Mouse (Mus musculus): Measurements from ENCODE around the gene Kcnh3. TPM values are rescaled to one million over a fixed set of nuclear protein-coding genes. Genes with fewer than 3 reads are reported as not detected.

Kcnh3 gene
- polyA plus RNA-seq, 1 experiment from 2014 or later: 0.07 TPM

- no peak overlapping the region for H3K27ac ChIP-seq (ENCODE audit: low read depth)
- no peak overlapping the region for H3K4me2 ChIP-seq (ENCODE audit: low read depth, low read length)
Observed at GRCm38 (mm10) chr15:99264363-99264762, 39.7 kb downstream of the Kcnh3 start.

DNA sequence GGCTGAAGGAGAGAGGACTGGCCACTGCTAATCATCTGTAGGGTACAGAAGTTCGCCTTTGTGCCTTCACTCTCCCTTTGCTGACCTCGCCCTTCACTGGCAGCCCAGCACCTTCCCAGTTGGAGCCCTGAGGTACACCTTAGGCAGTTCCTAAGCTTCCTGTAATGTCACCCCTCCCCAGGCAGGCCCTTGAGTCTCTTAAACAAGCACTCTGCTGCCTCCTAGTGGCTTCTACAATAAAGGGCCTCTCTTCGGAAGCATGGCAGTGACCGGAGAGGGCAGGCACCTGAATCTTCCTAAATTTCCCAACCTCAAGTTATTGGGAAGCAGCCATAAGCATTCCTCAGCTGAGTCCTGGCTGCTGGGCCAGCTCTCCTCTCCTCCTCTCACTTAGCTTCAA, 41.0 kb downstream of the Kcnh3 start:
- TF ChIP-seq EP300 (IDR thresholded peaks at IDR 0.05; ENCODE audit: low read depth) (no peak), CTCF (IDR thresholded peaks at IDR 0.05; ENCODE audit: low read depth) (peak; percentile 89)
- Histone ChIP-seq H3K4me2 (ENCODE audit: low read depth, low read length) (no peak overlapping the region), H3K4me3 (ENCODE audit: low read depth, low read length) (no peak overlapping the region), H3K27me3 (ENCODE audit: insufficient read depth, low read length) (no peaks in the 10 kb centered on the region), H3K4me1 (ENCODE audit: insufficient read depth) (peaks cover 2% of the 10 kb centered on the region), H3K9me3 (ENCODE audit: low read length) (no peaks in the 10 kb centered on the region), H3K36me3 (replicated peaks; ENCODE audit: insufficient read depth, low read length) (no peaks in the 10 kb centered on the region), H3K9ac (replicated peaks) (no peak overlapping the region), H3K27ac (ENCODE audit: low read depth) (no peak overlapping the region)
- DNase-seq (peak; percentile 68), ATAC-seq (peak; percentile 61)
- 17% methylated on average over 4 of the region's 4 CpGs for WGBS (ENCODE audit: insufficient replicate concordance)

More at GRCm38 (mm10) chr15:99264363-99264762, 39.7 kb downstream of the Kcnh3 start:
- ATAC-seq: no peak
- H3K4me1 ChIP-seq (ENCODE audit: insufficient read depth): peaks cover 11% of the 10 kb centered on the region
- no peak for DNase-seq
- no peak overlapping the region for H3K9ac ChIP-seq (replicated peaks)
- no peaks in the 10 kb centered on the region for H3K27me3 ChIP-seq (ENCODE audit: insufficient read depth, low read length)
- H3K36me3 ChIP-seq (replicated peaks; ENCODE audit: insufficient read depth, low read length): no peaks in the 10 kb centered on the region
- H3K9me3 ChIP-seq (ENCODE audit: low read length): no peaks in the 10 kb centered on the region
- no peak overlapping the region for H3K4me3 ChIP-seq (ENCODE audit: low read depth, low read length)
- no peak for TF ChIP-seq EP300 (IDR thresholded peaks at IDR 0.05; ENCODE audit: low read depth)
- no peak for TF ChIP-seq CTCF (IDR thresholded peaks at IDR 0.05; ENCODE audit: low read depth)
- 80% methylated on average over 2 of the region's 2 CpGs for WGBS (ENCODE audit: insufficient replicate concordance)

- H3K9ac ChIP-seq (replicated peaks): no peak overlapping the region
- no peaks in the 10 kb centered on the region for H3K4me1 ChIP-seq (ENCODE audit: insufficient read depth)
- H3K27ac ChIP-seq (ENCODE audit: low read depth): no peak overlapping the region
- no peak overlapping the region for H3K4me3 ChIP-seq (ENCODE audit: low read depth, low read length)
- H3K27me3 ChIP-seq (ENCODE audit: insufficient read depth, low read length): no peaks in the 10 kb centered on the region
- H3K4me2 ChIP-seq (ENCODE audit: low read depth, low read length): no peak overlapping the region
- no peaks in the 10 kb centered on the region for H3K36me3 ChIP-seq (replicated peaks; ENCODE audit: insufficient read depth, low read length)
- ATAC-seq: no peak
- no peak for DNase-seq
- H3K9me3 ChIP-seq (ENCODE audit: low read length): no peaks in the 10 kb centered on the region
- WGBS (ENCODE audit: insufficient replicate concordance): 65% methylated on average over 8 of the region's 8 CpGs
- TF ChIP-seq CTCF (IDR thresholded peaks at IDR 0.05; ENCODE audit: low read depth) (no peak), EP300 (IDR thresholded peaks at IDR 0.05; ENCODE audit: low read depth) (no peak)
Observed at GRCm38 (mm10) chr15:99276095-99276494, 51.4 kb downstream of the Kcnh3 start.

DNA sequence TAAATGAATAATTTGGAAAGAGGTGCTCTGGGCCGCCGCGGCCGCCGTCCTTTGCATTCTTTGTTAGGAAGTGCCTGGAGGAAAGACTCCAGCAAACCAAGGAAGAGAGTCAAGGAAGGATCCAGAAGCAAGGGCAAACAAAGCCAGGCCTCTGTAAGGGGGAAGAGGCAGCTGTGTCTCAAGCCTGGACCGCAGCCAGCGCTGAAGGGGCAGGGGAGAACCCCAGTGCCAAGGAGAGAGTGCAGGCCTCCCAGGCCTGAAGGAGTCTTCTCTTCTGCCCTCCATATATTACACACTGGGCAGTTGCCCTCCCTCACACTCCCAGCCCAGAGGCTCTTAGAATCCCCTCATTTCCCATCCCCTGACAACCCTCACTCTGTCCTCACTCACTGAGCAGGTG, 53.6 kb downstream of the Kcnh3 start:
- DNase-seq (no peak), ATAC-seq (no peak)
- no peaks in the 10 kb centered on the region for H3K9me3 ChIP-seq (ENCODE audit: low read length)
- no peak for TF ChIP-seq EP300 (IDR thresholded peaks at IDR 0.05; ENCODE audit: low read depth)
- no peak for TF ChIP-seq CTCF (IDR thresholded peaks at IDR 0.05; ENCODE audit: low read depth)
- WGBS (ENCODE audit: insufficient replicate concordance): 87% methylated on average over 7 of the region's 7 CpGs
- H3K9ac ChIP-seq (replicated peaks): no peak overlapping the region
- no peak overlapping the region for H3K4me2 ChIP-seq (ENCODE audit: low read depth, low read length)
- H3K4me3 ChIP-seq (ENCODE audit: low read depth, low read length): no peak overlapping the region
- H3K36me3 ChIP-seq (replicated peaks; ENCODE audit: insufficient read depth, low read length): no peaks in the 10 kb centered on the region
- H3K4me1 ChIP-seq (ENCODE audit: insufficient read depth): no peaks in the 10 kb centered on the region
- no peak overlapping the region for H3K27ac ChIP-seq (ENCODE audit: low read depth)
- H3K27me3 ChIP-seq (ENCODE audit: insufficient read depth, low read length): no peaks in the 10 kb centered on the region

- Histone ChIP-seq H3K4me3 (ENCODE audit: low read depth, low read length) (no peak overlapping the region), H3K9me3 (ENCODE audit: low read length) (no peaks in the 10 kb centered on the region), H3K27ac (ENCODE audit: low read depth) (no peak overlapping the region), H3K4me1 (ENCODE audit: insufficient read depth) (peaks cover 4% of the 10 kb centered on the region; the same call in 1 of the 2 replicates), H3K4me2 (ENCODE audit: low read depth, low read length) (no peak overlapping the region), H3K27me3 (ENCODE audit: insufficient read depth, low read length) (no peaks in the 10 kb centered on the region), H3K9ac (replicated peaks) (no peak overlapping the region), H3K36me3 (replicated peaks; ENCODE audit: insufficient read depth, low read length) (no peaks in the 10 kb centered on the region)
- TF ChIP-seq CTCF (IDR thresholded peaks at IDR 0.05; ENCODE audit: low read depth) (peak; percentile 57), EP300 (IDR thresholded peaks at IDR 0.05; ENCODE audit: low read depth) (no peak)
- no peak for ATAC-seq
- no peak for DNase-seq
- 53% methylated on average over 10 of the region's 10 CpGs for WGBS (ENCODE audit: insufficient replicate concordance)
Observed at GRCm38 (mm10) chr15:99283456-99283855, 58.8 kb downstream of the Kcnh3 start.

DNA sequence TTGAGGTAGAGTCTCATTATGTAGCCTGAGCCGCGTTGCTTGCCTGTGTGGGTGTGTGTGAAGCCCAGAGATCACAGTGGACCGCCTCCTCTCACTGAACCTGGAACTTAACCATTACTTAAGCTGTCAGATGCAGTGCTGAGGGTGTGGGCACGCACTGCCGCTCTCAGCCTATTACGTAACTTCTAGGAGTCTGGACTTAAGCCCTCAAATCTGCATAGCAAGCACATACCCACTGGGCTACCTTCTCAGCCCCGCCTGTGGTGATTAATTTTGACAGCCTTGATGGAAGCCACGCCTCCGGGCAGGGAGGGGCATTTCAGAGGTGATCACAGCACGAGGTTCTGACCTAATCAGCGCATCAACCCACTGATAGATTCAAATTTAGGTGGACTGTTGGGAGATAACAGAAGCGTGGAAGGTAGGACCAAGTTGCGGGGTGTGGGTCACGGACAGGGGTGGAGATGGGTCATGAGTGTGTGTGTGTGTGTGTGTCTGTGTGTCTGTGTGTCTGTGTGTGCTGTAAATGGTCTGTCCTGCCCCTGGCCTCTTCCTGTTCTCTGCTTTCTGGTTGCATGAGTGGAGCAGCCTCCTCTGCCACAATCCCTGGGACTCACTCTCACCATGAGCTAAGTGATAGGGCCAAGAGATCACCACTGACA, 60.0 kb downstream of the Kcnh3 start:
- H3K4me2 ChIP-seq (ENCODE audit: low read depth, low read length): peak overlapping the region; percentile 23; the same call in 1 of the 2 replicates
- 21% methylated on average over 14 of the region's 14 CpGs for WGBS (ENCODE audit: insufficient replicate concordance)
- ATAC-seq (peak; percentile 74), DNase-seq (peak; percentile 52)
- H3K27me3 ChIP-seq (ENCODE audit: insufficient read depth, low read length): no peaks in the 10 kb centered on the region
- TF ChIP-seq CTCF (IDR thresholded peaks at IDR 0.05; ENCODE audit: low read depth): no peak
- TF ChIP-seq EP300 (IDR thresholded peaks at IDR 0.05; ENCODE audit: low read depth): no peak
- no peak overlapping the region for H3K27ac ChIP-seq (ENCODE audit: low read depth)
- no peaks in the 10 kb centered on the region for H3K36me3 ChIP-seq (replicated peaks; ENCODE audit: insufficient read depth, low read length)
- no peaks in the 10 kb centered on the region for H3K9me3 ChIP-seq (ENCODE audit: low read length)
- H3K9ac ChIP-seq (replicated peaks): no peak overlapping the region
- no peak overlapping the region for H3K4me3 ChIP-seq (ENCODE audit: low read depth, low read length)
- H3K4me1 ChIP-seq (ENCODE audit: insufficient read depth): peaks cover 4% of the 10 kb centered on the region; the same call in 1 of the 2 replicates

Measured in liver, postnatal 0 days (tissue).